Mouse (Mus musculus): ENCODE results near the gene Dmgdh.
A peak's percentile ranks its signal among the peaks of the same experiment; 100 is the strongest.

The Dmgdh gene

GRCm38 (mm10) chr13:93710325-93710724 is 36.1 kb downstream of the Dmgdh start:
- no peak for DNase-seq (ENCODE audit: low read depth, low spot score)

GRCm38 (mm10) chr13:93711226-93711625 is 37.0 kb downstream of the Dmgdh start:
- no peak for DNase-seq (ENCODE audit: low read depth, low spot score)

- no peak for DNase-seq (ENCODE audit: low read depth, low spot score)
Observed at GRCm38 (mm10) chr13:93712362-93712761, 38.1 kb downstream of the Dmgdh start.

DNA sequence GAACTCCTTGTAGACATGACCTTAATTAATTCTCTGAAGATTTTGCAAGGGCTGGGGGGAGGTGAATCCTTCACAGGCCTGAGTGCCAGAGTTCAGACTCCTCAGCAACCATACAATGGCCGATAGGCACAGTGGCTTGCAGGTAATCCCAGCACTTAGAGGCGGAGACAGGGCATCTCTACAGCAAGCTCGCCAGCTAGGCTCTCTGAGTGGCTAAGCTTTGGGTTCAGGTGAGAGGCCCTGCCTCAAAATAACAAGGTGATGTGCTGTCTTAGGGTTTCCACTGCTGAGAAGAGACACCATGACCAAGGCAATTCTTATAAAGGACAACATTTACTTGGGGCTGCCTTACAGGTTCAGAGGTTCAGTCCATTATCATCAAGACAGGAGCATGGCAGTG is 39.6 kb downstream of the Dmgdh start:
- DNase-seq (ENCODE audit: low read depth, low spot score): no peak

DNA sequence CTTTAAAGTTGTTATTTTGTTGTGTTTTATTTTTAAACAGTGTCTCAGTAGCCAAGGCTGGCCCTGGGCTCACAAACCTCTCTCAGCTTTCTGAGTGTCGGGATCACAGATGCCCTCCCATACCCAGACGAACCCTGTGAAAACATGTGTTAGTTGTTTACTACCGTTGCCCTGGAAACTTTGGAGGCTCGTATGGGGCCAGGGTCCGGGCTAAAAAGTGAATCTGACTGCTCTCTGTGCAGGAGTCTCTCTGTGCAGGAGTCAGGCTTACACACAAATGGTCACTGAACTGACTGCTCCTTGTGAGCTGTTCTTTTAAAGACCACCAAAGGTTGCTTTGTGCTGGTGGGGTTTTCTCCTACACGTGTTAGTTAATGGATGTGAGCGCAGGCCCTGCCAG is 42.9 kb downstream of the Dmgdh start:
- no peak for DNase-seq (ENCODE audit: low read depth, low spot score)

DNA sequence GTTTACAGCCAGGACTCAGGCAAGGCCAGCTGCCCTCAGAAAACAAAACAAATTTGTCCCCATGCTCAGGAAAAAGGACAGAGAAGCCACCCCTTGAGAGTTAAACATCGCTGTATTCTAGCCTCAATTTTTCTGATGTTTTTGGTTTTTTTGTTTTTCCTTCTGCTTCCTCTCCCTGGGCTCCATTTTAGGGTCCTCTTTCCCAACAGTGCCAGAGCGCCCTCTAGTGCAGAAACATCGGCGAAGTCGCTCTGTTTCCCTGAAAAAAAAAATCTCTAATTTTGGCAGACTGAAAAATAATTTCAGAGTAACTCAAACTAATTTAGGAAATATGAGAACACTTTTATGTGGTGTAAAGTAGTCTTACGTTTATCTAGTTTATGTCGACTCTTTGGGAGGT is 44.7 kb downstream of the Dmgdh start:
- peak; percentile 2 for DNase-seq (ENCODE audit: low read depth, low spot score)

DNA sequence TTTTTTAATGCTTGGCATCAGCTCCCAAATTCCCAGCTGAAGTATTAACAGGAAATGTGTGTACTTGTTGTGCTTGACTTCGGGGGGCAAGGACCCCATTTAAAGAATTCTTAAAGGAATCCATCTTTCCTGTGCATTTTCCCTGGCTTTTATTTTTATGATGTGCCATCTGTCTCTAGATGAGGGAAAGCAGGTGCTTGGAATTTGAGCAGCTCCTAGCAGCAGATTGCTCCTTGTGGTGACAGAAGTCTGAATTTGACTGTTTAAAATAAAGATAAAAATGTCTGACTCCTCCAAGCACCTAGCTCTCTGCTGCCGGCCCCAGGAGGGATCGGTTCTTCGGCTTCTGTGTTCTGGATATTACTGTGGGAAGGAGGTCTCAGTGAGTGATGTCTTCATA is 47.7 kb downstream of the Dmgdh start:
- DNase-seq (ENCODE audit: low read depth, low spot score): no peak

- no peak for DNase-seq (ENCODE audit: low read depth, low spot score)
Observed at GRCm38 (mm10) chr13:93723455-93723854, 49.2 kb downstream of the Dmgdh start.

DNA sequence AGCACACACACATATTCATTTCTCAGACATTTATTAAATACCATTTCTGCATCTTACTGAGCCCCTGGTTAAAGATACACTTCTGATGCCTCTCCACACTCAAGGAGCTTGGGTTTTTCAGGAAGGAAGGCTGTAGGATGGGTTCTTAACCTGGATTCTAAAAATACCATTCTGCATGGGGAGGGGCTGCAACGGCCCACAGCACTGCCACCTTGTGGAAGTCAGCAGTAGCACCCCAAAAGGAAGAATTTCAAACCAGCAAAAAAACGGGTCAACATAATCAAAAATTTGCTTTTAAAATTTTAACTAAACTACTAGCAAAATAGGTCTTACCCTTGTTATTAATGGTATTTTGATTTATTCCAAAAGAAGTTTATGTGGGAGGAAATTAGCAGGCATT is 50.0 kb downstream of the Dmgdh start:
- no peak for DNase-seq (ENCODE audit: low read depth, low spot score)

DNA sequence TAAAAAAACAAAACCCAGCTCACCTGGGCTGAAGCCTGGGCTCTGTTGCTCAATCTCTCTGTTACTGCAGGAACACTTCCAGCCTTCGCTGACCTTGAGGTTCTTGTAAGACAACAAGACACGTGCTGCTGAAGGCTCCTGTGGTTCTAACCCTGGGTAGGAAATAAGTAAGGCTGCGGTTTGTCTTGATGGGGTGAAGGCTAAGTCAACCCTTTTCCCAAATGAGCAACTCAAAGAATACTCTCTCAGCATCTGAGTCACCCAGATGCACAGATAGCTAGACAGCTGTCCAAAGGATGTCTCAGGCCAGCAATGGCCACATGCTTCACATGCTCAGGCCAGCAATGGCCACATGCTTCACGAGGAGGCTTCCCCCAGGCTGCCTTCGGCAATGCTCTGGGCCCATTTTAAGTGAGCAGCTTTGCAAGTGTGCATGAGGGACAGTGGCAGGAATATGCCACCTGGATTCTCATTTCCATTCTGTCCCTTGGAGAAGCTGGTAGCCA is 61.0 kb downstream of the Dmgdh start:
- DNase-seq (ENCODE audit: low read depth, low spot score): no peak

DNA sequence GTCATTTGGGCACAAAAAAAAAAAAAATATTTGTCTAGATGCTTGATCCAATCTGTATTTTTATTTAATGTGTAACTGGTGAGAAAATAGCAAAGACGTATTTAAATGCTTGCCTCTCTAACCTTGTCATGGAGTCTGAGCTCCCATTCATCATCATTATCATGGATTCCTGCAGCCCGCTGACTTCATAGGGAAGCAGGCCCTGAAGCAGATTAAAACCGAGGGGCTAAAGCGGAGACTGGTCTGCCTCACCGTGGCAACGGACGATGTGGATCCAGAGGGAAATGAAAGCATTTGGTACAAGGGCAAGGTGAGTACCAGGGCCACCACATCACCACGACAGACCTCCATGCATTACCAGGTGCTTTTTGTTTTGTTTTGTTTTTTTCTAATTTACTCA is 69.9 kb downstream of the Dmgdh start:
- no peak for DNase-seq (ENCODE audit: low read depth, low spot score)

GRCm38 (mm10) chr13:93752597-93753400 is 78.6 kb downstream of the Dmgdh start:
- no peak for DNase-seq (ENCODE audit: low read depth, low spot score)

GRCm38 (mm10) chr13:93755084-93755483 is 80.9 kb downstream of the Dmgdh start:
- no peak for DNase-seq (ENCODE audit: low read depth, low spot score)

- DNase-seq (ENCODE audit: low read depth, low spot score): no peak
Observed at GRCm38 (mm10) chr13:93756674-93757073, 82.4 kb downstream of the Dmgdh start.

DNA sequence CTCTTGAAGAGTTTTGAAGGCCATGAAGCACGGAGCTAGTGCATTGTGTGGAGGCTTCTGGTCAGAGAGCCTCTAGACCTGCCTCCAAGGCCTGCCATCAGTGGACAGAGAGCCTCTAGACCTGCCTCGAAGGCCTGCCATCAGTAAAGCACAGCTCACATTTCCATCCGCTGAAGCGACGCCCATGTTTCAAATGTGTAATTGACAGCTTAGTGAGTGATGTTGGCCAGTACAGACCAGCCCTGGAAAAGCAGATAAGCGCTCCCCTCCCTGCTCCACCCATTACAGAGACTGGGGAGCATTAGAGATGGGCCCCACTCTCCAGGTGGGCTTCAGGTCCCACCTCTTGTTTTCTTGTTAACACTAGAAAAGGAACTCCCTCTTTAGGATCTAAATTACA is 83.3 kb downstream of the Dmgdh start:
- no peak for DNase-seq (ENCODE audit: low read depth, low spot score)

GRCm38 (mm10) chr13:93758149-93758898 is 84.1 kb downstream of the Dmgdh start:
- DNase-seq (ENCODE audit: low read depth, low spot score): no peak

DNA sequence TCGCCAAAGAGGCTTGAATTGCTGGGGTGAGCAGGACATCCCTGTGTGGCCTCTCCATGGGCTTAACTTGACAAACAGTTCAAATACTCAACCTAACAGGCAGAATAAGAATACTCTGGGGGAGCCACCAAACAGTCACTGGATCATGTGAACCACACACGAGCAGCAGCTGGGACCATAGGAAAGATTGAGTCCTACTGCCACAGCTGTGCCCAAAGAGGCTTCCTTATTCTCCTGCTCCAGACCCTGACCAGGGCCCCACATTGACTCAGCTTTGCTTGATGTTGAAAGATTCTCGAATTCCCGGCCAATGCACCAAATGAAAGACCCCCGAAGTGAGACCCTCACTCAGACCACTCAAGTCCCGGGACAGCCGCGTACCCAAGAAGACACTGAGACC is 87.6 kb downstream of the Dmgdh start:
- no peak for DNase-seq (ENCODE audit: low read depth, low spot score)

DNA sequence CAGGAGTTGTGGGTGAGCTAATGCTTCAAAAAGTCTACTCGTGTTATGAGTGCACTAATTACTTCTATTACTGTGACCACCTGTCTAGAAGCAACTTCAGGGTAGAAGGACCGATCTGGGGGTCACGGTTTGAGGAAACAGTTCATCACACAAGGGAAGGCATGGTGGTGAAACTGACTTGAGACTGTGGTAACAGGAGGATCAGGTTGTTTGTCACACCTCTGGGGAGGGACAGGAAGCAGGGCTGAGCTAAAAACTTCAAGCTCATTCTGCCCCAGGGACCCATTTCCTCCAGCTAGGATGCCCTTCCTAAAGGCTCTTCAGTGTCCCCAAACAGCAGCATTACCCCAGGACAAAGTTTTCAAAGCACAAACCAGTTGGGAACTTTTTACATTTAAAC is 88.6 kb downstream of the Dmgdh start:
- DNase-seq (ENCODE audit: low read depth, low spot score): no peak

- no peak for DNase-seq (ENCODE audit: low read depth, low spot score)
Observed at GRCm38 (mm10) chr13:93764321-93764973, 90.2 kb downstream of the Dmgdh start.

GRCm38 (mm10) chr13:93771031-93771587 is 96.9 kb downstream of the Dmgdh start:
- DNase-seq (ENCODE audit: low read depth, low spot score): no peak

GRCm38 (mm10) chr13:93771588-93772278 is 97.5 kb downstream of the Dmgdh start, which contains the start of gene Arsb:
TSS of gene Arsb (plus strand) at chr13:93771630.
- peak; percentile 83 for DNase-seq (ENCODE audit: low read depth, low spot score)

Measured in skeletal muscle tissue, adult 2 months (tissue).